Mouse (Mus musculus) heart, adult 2 months (tissue): ENCODE measurements at regions not wholly inside any gene's neighbourhood (a gene's known extent, or its start where the extent isn't known, plus 50 kb on each side); places are given as distances from the start of the nearest gene placed in this dataset.
A peak's percentile ranks its signal among the peaks of the same experiment; 100 is the strongest.

Source experiments
- DNase-seq, 2 experiments: peaks; one replicate each; pipeline ENCODE4 v3.0.0; 2021
- H3K27ac ChIP-seq: fragments of 200-600 bp; 2 replicates; pipeline ENCODE4 v1.8.1; 2022
- H3K27me3 ChIP-seq: fragments of 200-500 bp; 2 replicates; pipeline ENCODE4 v1.6.1; 2012; ENCODE audit warnings: mild to moderate bottlenecking, low read length, inconsistent platforms, mixed read lengths; ENCODE audit not compliant: control insufficient read depth, insufficient read depth
- H3K36me3 ChIP-seq: fragments of 200-500 bp; 2 replicates; pipeline ENCODE4 v1.6.1; 2012; ENCODE audit warnings: low read length, inconsistent platforms; ENCODE audit not compliant: control insufficient read depth, insufficient read depth
- H3K4me1 ChIP-seq: fragments of 200-500 bp; 2 replicates; pipeline ENCODE4 v1.6.1; 2011; ENCODE audit warnings: low read length; ENCODE audit not compliant: control insufficient read depth, insufficient read depth
- H3K4me3 ChIP-seq: fragments of 200-600 bp; 2 replicates; pipeline ENCODE4 v1.8.1; 2022
- H3K79me2 ChIP-seq: fragments of 200-500 bp; replicated peaks from 2 replicates; pipeline ENCODE4 v1.6.1; 2012; ENCODE audit warnings: mild to moderate bottlenecking, inconsistent platforms, low read length, moderate library complexity, mixed read lengths; ENCODE audit not compliant: control insufficient read depth, insufficient read depth
- H3K9ac ChIP-seq: fragments of 200-500 bp; 2 replicates; pipeline ENCODE4 v1.6.1; 2012; ENCODE audit warnings: low read depth, mild to moderate bottlenecking, control low read depth, inconsistent platforms, low read length, mixed read lengths
- CTCF ChIP-seq: fragments of 200-600 bp; IDR thresholded peaks from 2 replicates; pipeline ENCODE4 v1.8.1; 2022; ENCODE audit warnings: antibody characterized with exemption, mild to moderate bottlenecking, moderate library complexity
- EP300 ChIP-seq: fragments of 200-500 bp; IDR thresholded peaks from 2 replicates; pipeline ENCODE4 v1.6.1; 2011; ENCODE audit warnings: low read depth, low read length, control low read depth; ENCODE audit not compliant: insufficient read depth
- POLR2A ChIP-seq: fragments of 200-500 bp; IDR thresholded peaks from 2 replicates; pipeline ENCODE4 v1.6.1; 2011; ENCODE audit warnings: mild to moderate bottlenecking, low read depth, low read length, control low read depth; ENCODE audit not compliant: insufficient read depth
- WGBS: fragments of 180-500 bp; shearing (Covaris S2); methylation state at CpG from one replicate; pipeline ENCODE4 v1.1.7; 2018; 5-methylcytosine and 5-hydroxymethylcytosine counted together
- intact Hi-C: fragments of 180-260 bp; cut with DNase I; formaldehyde crosslinking; loops from one replicate; pipeline ENCODE4 v1.15.1; 2025

- Histone ChIP-seq H3K9ac (no peak overlapping the region), H3K27me3 (no peaks in the 10 kb centered on the region), H3K79me2 (no peaks in the 10 kb centered on the region), H3K36me3 (no peaks in the 10 kb centered on the region), H3K4me3 (no peak overlapping the region), H3K4me1 (no peaks in the 10 kb centered on the region), H3K27ac (no peak overlapping the region)
- intact Hi-C loops: no loop called here
- TF ChIP-seq CTCF (no peak), POLR2A (no peak), EP300 (no peak)
- DNase-seq: no peak
- WGBS: 54% methylated on average over 10 of the region's 10 CpGs
These were observed 73.1 kb downstream of the Rps15a start for GRCm38 (mm10) chr7:118042914-118043313.

GRCm38 (mm10) chr7:118039862-118040261, 76.1 kb downstream of the Rps15a start:
- no peaks in the 10 kb centered on the region for H3K4me1 ChIP-seq
- H3K4me3 ChIP-seq: no peak overlapping the region
- intact Hi-C loops: no loop called here
- H3K79me2 ChIP-seq: no peaks in the 10 kb centered on the region
- WGBS: 61% methylated on average over 4 of the region's 4 CpGs
- DNase-seq: no peak
- H3K27me3 ChIP-seq: no peaks in the 10 kb centered on the region
- H3K27ac ChIP-seq: no peak overlapping the region
- no peaks in the 10 kb centered on the region for H3K36me3 ChIP-seq
- TF ChIP-seq CTCF: no peak
- TF ChIP-seq POLR2A: no peak
- no peak for TF ChIP-seq EP300
- no peak overlapping the region for H3K9ac ChIP-seq

- no peaks in the 10 kb centered on the region for H3K4me1 ChIP-seq
- DNase-seq: no peak
- no peak overlapping the region for H3K9ac ChIP-seq
- TF ChIP-seq EP300: no peak
- no peak for TF ChIP-seq POLR2A
- no peak for TF ChIP-seq CTCF
- no peak overlapping the region for H3K4me3 ChIP-seq
- H3K27ac ChIP-seq: no peak overlapping the region
- H3K79me2 ChIP-seq: no peaks in the 10 kb centered on the region
- intact Hi-C loops: no loop called here
- WGBS: 47% methylated on average over 3 of the region's 3 CpGs
- H3K36me3 ChIP-seq: no peaks in the 10 kb centered on the region
- H3K27me3 ChIP-seq: no peaks in the 10 kb centered on the region
These were observed 78.9 kb downstream of the Rps15a start for GRCm38 (mm10) chr7:118037062-118037461.

GRCm38 (mm10) chr7:118026106-118026526, 89.9 kb downstream of the Rps15a start:
- intact Hi-C loops: no loop called here
- no peaks in the 10 kb centered on the region for H3K79me2 ChIP-seq
- H3K27ac ChIP-seq: no peak overlapping the region
- DNase-seq: no peak
- H3K27me3 ChIP-seq: no peaks in the 10 kb centered on the region
- H3K9ac ChIP-seq: no peak overlapping the region
- no peaks in the 10 kb centered on the region for H3K4me1 ChIP-seq
- 19% methylated on average over 10 of the region's 10 CpGs for WGBS
- H3K36me3 ChIP-seq: no peaks in the 10 kb centered on the region
- H3K4me3 ChIP-seq: no peak overlapping the region
- TF ChIP-seq EP300 (no peak), CTCF (no peak), POLR2A (no peak)

GRCm38 (mm10) chr7:118004620-118005019, 111.4 kb downstream of the Rps15a start:
- intact Hi-C loops: no loop called here
- no peaks in the 10 kb centered on the region for H3K36me3 ChIP-seq
- no peaks in the 10 kb centered on the region for H3K4me1 ChIP-seq
- no peaks in the 10 kb centered on the region for H3K79me2 ChIP-seq
- WGBS: 80% methylated on average over 7 of the region's 7 CpGs
- DNase-seq: no peak
- TF ChIP-seq POLR2A: no peak
- TF ChIP-seq CTCF: no peak
- TF ChIP-seq EP300: no peak
- no peak overlapping the region for H3K4me3 ChIP-seq
- H3K27ac ChIP-seq: no peak overlapping the region
- H3K9ac ChIP-seq: no peak overlapping the region
- H3K27me3 ChIP-seq: no peaks in the 10 kb centered on the region

GRCm38 (mm10) chr7:118001881-118002280, 114.1 kb downstream of the Rps15a start:
- Histone ChIP-seq H3K27ac (no peak overlapping the region), H3K79me2 (no peaks in the 10 kb centered on the region), H3K4me3 (no peak overlapping the region), H3K9ac (no peak overlapping the region), H3K27me3 (no peaks in the 10 kb centered on the region), H3K4me1 (no peaks in the 10 kb centered on the region), H3K36me3 (no peaks in the 10 kb centered on the region)
- DNase-seq: no peak
- intact Hi-C loops: no loop called here
- TF ChIP-seq CTCF (no peak), EP300 (no peak), POLR2A (no peak)
- WGBS: 69% methylated on average over 3 of the region's 3 CpGs

- intact Hi-C loops: no loop called here
- peak; percentile 4 to 37 for DNase-seq
- no peaks in the 10 kb centered on the region for H3K79me2 ChIP-seq
- no peak overlapping the region for H3K4me3 ChIP-seq
- H3K27me3 ChIP-seq: no peaks in the 10 kb centered on the region
- 5% methylated on average over 4 of the region's 4 CpGs for WGBS
- no peak overlapping the region for H3K9ac ChIP-seq
- H3K36me3 ChIP-seq: no peaks in the 10 kb centered on the region
- TF ChIP-seq POLR2A (no peak), CTCF (no peak), EP300 (no peak)
- H3K4me1 ChIP-seq: no peaks in the 10 kb centered on the region
- no peak overlapping the region for H3K27ac ChIP-seq
These were observed 114.9 kb downstream of the Rps15a start for GRCm38 (mm10) chr7:118001121-118001520.
